Mouse (Mus musculus): ENCODE measurements around the gene Appl2.

GRCm38 (mm10) chr10:83636191-83636590 lies 12.3 kb downstream of the Appl2 start:
- TF ChIP-seq CTCF (IDR thresholded peaks at IDR 0.05; ENCODE audit: low read depth, low read length) (no peak), POLR2A (IDR thresholded peaks at IDR 0.05; ENCODE audit: borderline replicate concordance, low read depth, low read length) (no peak)
